Mouse (Mus musculus): Measurements from ENCODE around the gene Tbx4.

DNA sequence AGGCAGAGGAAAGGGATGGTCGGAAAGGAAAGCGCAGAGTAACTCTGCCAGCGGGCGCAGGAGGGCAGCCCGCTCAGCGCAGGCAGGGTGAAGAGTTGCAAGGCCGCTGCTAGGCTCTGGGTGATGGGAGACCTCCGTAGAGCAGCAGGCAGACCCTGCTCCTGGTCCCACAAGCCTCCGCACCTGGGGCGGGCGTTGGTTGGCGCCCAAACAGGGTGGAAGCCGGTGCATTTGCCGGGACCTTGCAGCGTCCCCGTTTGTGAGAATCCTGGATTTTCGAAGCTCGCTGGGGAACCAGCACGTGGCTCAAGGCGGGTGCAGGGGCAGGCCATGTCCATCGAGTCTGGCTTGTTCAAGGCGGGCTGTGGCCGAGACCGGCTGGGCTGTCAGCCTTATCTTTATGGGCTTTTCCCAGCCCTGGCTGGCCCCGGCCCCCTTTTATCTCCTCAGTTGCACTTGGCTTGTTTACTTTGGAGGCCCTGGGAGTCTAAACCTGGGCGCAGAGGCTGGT lies 2.3 kb downstream of the Tbx4 start:
- TF ChIP-seq POLR2A (IDR thresholded peaks at IDR 0.05; ENCODE audit: extremely low read depth, insufficient read depth, low read length): no peak
- TF ChIP-seq CTCF (IDR thresholded peaks at IDR 0.05; ENCODE audit: extremely low read depth, insufficient read depth, low read length): no peak
